Mouse (Mus musculus): ENCODE measurements around the gene Rabl6. TPM values are rescaled to one million over a fixed set of nuclear protein-coding genes. Genes with fewer than 3 reads are reported as not detected.

The Rabl6 gene
- total RNA-seq (2021): 10 to 100 TPM; 61.8 to 66.1 TPM

- DNase-seq (ENCODE audit: low spot score): peak; percentile 80
- intact Hi-C loops (cut with DNase I): no loop called here
Observed at GRCm38 (mm10) chr2:25607761-25608622, at the start of gene Rabl6. Rabl6 (minus strand) TSS chr2:25608521.

GRCm38 (mm10) chr2:25657652-25658051, 49.3 kb upstream of the Rabl6 start, which contains the start of gene Lcn5:
Lcn5 (plus strand) TSS chr2:25657952.
- intact Hi-C loops (cut with DNase I): no loop called here
- DNase-seq (ENCODE audit: low spot score): no peak

- intact Hi-C loops (cut with DNase I): no loop called here
- DNase-seq (ENCODE audit: low spot score): no peak
Observed at GRCm38 (mm10) chr2:25657246-25657645, 48.9 kb upstream of the Rabl6 start.

GRCm38 (mm10) chr2:25656691-25657090, 48.4 kb upstream of the Rabl6 start:
- no peak for DNase-seq (ENCODE audit: low spot score)

GRCm38 (mm10) chr2:25654502-25654901, 46.2 kb upstream of the Rabl6 start:
- intact Hi-C loops (cut with DNase I): no loop called here
- no peak for DNase-seq (ENCODE audit: low spot score)

More at GRCm38 (mm10) chr2:25656691-25657090, 48.4 kb upstream of the Rabl6 start:
- intact Hi-C loops (cut with DNase I): no loop called here

GRCm38 (mm10) chr2:25652902-25653301, 44.6 kb upstream of the Rabl6 start, which contains the start of gene Lcn8:
Lcn8 (plus strand) TSS chr2:25653120.
- intact Hi-C loops (cut with DNase I): no loop called here
- DNase-seq (ENCODE audit: low spot score): no peak

- DNase-seq (ENCODE audit: low spot score): no peak
- intact Hi-C loops (cut with DNase I): no loop called here
Observed at GRCm38 (mm10) chr2:25639890-25640289, 31.6 kb upstream of the Rabl6 start.

- no peak for DNase-seq (ENCODE audit: low spot score)
- intact Hi-C loops (cut with DNase I): no loop called here
Observed at GRCm38 (mm10) chr2:25634046-25634445, 25.7 kb upstream of the Rabl6 start.

GRCm38 (mm10) chr2:25633616-25634015, 25.3 kb upstream of the Rabl6 start:
- intact Hi-C loops (cut with DNase I): no loop called here
- DNase-seq (ENCODE audit: low spot score): no peak

- intact Hi-C loops (cut with DNase I): no loop called here
- DNase-seq (ENCODE audit: low spot score): no peak
Observed at GRCm38 (mm10) chr2:25628738-25629137, 20.4 kb upstream of the Rabl6 start.

- DNase-seq (ENCODE audit: low spot score): no peak
- intact Hi-C loops (cut with DNase I): no loop called here
Observed at GRCm38 (mm10) chr2:25627811-25628210, 19.5 kb upstream of the Rabl6 start, which contains the start of gene Fcna. Fcna (minus strand) TSS chr2:25628030.

GRCm38 (mm10) chr2:25625986-25626385, 17.7 kb upstream of the Rabl6 start:
- no peak for DNase-seq (ENCODE audit: low spot score)
- intact Hi-C loops (cut with DNase I): no loop called here

GRCm38 (mm10) chr2:25621229-25622200, 13.2 kb upstream of the Rabl6 start, which contains the start of gene Tmem141:
Tmem141 (minus strand) TSS chr2:25622005.
- intact Hi-C loops (cut with DNase I): no loop called here
- peak; percentile 76 for DNase-seq (ENCODE audit: low spot score)

- DNase-seq (ENCODE audit: low spot score): no peak
Observed at GRCm38 (mm10) chr2:25620852-25621228, 12.5 kb upstream of the Rabl6 start.

GRCm38 (mm10) chr2:25620386-25620785, 12.1 kb upstream of the Rabl6 start:
- intact Hi-C loops (cut with DNase I): no loop called here
- no peak for DNase-seq (ENCODE audit: low spot score)

More at GRCm38 (mm10) chr2:25620852-25621228, 12.5 kb upstream of the Rabl6 start:
- intact Hi-C loops (cut with DNase I): no loop called here

GRCm38 (mm10) chr2:25617578-25617977, 9.3 kb upstream of the Rabl6 start, which contains the start of gene Ccdc183:
Ccdc183 (minus strand) TSS chr2:25617678.
- DNase-seq (ENCODE audit: low spot score): no peak
- intact Hi-C loops (cut with DNase I): no loop called here

- intact Hi-C loops (cut with DNase I): no loop called here
- DNase-seq (ENCODE audit: low spot score): no peak
Observed at GRCm38 (mm10) chr2:25616398-25616797, 8.1 kb upstream of the Rabl6 start.

- intact Hi-C loops (cut with DNase I): no loop called here
- no peak for DNase-seq (ENCODE audit: low spot score)
Observed at GRCm38 (mm10) chr2:25608671-25609070, 350 bp upstream of the Rabl6 start.

GRCm38 (mm10) chr2:25602526-25602925, 5.8 kb downstream of the Rabl6 start:
- intact Hi-C loops (cut with DNase I): no loop called here

GRCm38 (mm10) chr2:25600037-25600436, 8.3 kb downstream of the Rabl6 start:
- intact Hi-C loops (cut with DNase I): no loop called here
- no peak for DNase-seq (ENCODE audit: low spot score)

More at GRCm38 (mm10) chr2:25602526-25602925, 5.8 kb downstream of the Rabl6 start:
- no peak for DNase-seq (ENCODE audit: low spot score)

Measured in heart, postnatal 25 days (tissue).